Mouse (Mus musculus) spleen, adult 2 months (tissue): Measurements from ENCODE around the gene Hydin.

Experiments used
- CTCF ChIP-seq: fragments of 200-500 bp; IDR thresholded peaks from 2 replicates; pipeline ENCODE4 v1.5.1; 2011; ENCODE audit warnings: mild to moderate bottlenecking, inconsistent platforms; ENCODE audit not compliant: insufficient read depth, insufficient read length, insufficient replicate concordance; ENCODE audit errors: extremely low read depth
- POLR2A ChIP-seq: fragments of 200-500 bp; IDR thresholded peaks from 2 replicates; pipeline ENCODE4 v1.6.1; 2011; ENCODE audit warnings: low read depth, low read length, inconsistent platforms

DNA sequence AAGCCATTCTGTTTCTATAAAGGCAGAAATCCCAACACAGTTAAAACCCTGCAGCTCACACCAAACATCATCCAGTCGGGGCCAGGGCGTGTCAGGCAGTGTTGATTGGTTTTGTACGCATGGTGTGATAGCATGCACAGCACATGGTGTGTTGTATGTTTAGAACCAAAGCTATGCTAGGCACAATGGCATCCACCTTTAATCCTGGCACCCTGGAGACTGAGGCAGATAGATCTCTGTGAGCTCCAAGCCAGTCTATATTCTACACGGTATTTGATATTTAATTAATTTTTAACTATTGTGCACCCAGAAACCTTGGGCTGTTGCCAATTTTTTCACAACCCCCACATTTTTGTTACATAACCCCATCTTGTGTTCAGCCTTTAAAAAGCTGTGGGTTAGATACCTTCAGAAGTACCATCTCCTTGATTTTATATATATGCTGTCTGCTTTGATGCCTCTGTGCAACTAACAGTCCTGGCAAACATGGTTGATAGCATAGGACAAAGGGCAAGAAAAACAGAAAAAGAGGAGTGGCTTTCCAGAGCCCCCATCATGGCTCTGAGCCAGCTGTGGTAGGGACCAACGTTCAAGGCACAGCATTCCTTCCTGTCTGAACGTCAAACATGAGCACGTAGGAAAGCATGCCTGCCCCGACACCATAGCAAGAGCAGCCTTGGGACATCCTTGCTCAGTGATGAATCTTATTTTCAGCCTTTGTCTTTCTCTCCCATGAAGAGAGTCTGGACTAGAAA lies 263.4 kb downstream of the Hydin start:
- TF ChIP-seq POLR2A, result no peak
- TF ChIP-seq CTCF, result no peak
